Mouse (Mus musculus) right cerebral cortex, adult 2 months (tissue): ENCODE measurements at regions not wholly inside any gene's neighbourhood (a gene's known extent, or its start where the extent isn't known, plus 50 kb on each side); places are given as distances from the start of the nearest gene placed in this dataset.
"Not testable (repeated sequence)": the region's sequence is repeated elsewhere in the genome, so short reads cannot be mapped to it uniquely, and the experiment has no call there.

ENCODE experiments used
- DNase-seq, 2 experiments: peaks; one replicate each; pipeline ENCODE4 v3.0.0; 2021 to 2022; ENCODE audit warnings: low spot score in 2 of 2

DNA sequence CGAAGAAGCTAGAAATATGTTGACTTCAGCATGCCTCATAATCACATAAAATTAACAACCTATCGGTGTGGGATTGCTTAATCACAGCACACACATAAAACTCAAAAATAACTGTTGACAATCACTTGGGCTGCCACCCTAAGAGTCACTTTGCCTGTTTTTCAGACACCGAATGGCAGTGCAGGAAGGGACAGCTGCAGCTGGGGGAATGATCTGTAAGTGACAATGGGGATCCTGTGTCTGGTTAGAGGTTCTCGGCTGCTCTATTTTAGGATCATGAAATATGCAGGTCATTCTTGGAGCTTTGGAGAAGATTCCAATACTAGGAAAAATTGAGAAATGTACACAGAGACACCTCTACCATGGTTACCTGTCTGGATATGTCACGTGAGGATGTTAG lies 54.4 kb upstream of the Tcf12 start:
- DNase-seq = no peak

- DNase-seq = no peak
Observed at GRCm38 (mm10) chr9:72166611-72167010, 54.9 kb upstream of the Tcf12 start.

- no peak for DNase-seq
Observed at GRCm38 (mm10) chr9:72169231-72169630, 57.6 kb upstream of the Tcf12 start.

DNA sequence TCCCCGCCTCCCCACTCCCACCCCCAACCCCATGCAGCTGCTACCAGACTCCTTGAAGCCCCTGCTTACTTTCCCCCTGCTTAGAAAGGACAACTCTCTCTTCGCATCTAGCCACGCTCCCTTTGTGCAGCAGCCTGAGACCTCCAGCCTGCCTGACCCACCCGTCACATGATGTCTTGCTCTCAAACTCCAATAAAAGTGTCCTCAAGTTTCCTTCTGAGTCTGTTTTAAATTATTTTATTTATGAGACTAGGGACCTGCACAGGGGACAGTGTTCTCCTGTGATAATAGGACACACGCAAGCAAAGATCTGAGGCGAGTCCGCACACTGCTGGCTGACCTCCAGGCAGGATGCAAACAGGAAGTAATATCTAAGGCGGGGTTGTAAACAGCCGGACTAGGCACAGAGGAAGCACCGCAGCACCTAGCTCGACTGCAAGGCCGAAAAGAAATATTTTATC lies 58.1 kb upstream of the Tcf12 start:
- DNase-seq = no peak

GRCm38 (mm10) chr9:72170235-72170634 lies 58.6 kb upstream of the Tcf12 start:
- no peak for DNase-seq

DNA sequence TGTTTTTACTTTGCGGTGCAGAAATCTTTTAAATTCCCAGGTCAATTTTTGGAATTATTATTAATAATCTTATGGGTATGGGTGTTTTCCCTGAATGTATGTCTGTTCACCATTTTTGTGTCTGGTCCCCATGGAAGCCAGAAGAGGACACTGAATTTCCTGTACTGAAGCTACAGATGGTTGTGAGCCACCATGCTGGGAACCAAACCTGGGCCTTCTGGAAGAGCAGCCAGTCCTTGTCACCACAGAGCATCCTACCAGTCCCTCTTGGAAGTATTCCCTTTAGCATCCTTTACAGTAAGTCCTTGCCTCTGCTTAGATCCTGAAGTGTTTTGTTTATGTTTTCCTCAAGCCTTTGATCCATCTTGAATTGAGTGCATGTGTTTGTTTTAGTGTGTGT lies 60.7 kb upstream of the Tcf12 start:
- DNase-seq = no peak

GRCm38 (mm10) chr9:72180972-72181371 lies 69.3 kb upstream of the Tcf12 start:
- DNase-seq = no peak

- no peak for DNase-seq
Observed at GRCm38 (mm10) chr9:72183336-72183735, 71.7 kb upstream of the Tcf12 start.

- no peak for DNase-seq
Observed at GRCm38 (mm10) chr9:72183925-72184324, 72.3 kb upstream of the Tcf12 start.

DNA sequence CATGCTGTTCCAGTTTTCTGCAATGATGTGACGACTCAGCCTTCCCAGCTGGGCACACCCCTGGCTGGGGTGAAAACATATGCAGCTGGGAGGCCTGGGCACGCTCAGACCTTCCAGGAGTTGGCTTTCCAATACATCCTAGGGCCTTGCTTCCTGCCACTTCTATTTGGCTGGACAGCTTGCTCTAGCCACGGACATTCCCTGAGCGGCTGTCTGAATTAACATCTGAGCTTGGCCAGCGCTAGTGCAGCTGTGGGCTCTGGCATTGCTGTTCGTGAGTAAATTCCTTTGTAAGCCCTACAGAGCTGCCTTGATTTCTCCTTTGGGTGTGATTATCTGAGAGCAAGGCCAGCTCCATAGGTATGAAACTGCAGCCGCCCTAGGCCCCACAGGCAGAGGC lies 78.2 kb upstream of the Tcf12 start:
- DNase-seq = no peak

DNA sequence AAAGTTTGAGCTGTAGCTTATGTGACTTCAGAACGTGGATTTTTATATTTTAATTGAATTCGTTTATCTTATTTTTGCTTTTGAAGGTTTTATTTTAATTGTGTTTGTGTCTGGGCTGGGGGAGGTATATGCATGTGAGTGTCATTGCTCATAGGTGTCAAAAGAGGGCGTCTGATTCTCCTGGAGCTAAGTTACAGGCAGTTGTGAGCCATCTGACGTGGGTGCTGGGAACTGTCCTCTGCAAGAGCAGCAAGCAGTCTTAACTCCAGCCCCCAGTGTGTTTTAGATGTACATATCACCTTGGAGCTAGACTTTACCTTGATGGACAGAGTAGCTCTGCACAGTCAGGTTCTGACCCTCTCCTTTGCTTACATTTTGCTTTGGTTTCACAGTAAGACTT lies 79.0 kb upstream of the Tcf12 start:
- no peak for DNase-seq

DNA sequence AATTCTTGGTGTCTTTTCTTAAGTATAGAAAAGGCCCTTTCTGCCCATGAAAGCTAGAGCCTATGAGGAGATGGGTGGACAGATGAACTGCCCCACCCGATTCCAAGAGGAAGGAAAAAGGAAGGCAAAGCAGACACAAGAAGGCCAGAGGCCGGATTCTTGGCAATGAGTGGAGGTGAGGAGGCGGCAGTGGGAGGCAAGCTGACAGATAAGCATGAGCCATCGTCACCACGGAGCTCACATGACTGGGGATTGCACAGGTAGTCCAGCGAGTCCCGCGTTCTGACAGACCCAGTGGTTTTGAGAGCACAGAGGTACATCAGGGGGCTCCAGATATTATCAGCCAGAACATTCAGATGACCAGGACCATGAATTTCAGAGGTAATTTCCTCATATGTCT lies 79.4 kb upstream of the Tcf12 start:
- DNase-seq = no peak

GRCm38 (mm10) chr9:72192051-72192952 lies 80.6 kb upstream of the Tcf12 start:
- peak in 1 of 2 experiments; percentile 46 for DNase-seq

- not testable (repeated sequence) for DNase-seq
Observed at GRCm38 (mm10) chr9:72192953-72193337, 81.3 kb upstream of the Tcf12 start.

DNA sequence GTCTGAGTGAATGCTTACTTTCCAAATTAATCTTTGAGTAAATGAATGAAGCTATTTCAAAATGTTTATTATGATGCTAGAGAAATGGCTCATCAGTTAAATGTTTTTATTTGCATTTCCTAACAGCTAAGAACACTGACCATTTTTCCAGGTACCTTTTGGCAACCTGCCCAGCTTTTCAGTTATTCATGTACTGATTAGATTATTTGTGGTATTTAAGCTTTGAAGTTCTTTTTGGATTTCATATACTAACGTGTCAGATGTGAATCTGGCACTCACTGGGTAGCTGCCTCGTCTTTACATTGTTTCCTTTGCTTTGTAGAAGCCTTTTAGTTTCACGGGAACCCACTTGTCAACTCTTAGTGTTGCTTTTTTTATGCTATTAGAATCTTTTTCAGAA lies 79.3 kb upstream of the Zfp280d start:
- DNase-seq = no peak

DNA sequence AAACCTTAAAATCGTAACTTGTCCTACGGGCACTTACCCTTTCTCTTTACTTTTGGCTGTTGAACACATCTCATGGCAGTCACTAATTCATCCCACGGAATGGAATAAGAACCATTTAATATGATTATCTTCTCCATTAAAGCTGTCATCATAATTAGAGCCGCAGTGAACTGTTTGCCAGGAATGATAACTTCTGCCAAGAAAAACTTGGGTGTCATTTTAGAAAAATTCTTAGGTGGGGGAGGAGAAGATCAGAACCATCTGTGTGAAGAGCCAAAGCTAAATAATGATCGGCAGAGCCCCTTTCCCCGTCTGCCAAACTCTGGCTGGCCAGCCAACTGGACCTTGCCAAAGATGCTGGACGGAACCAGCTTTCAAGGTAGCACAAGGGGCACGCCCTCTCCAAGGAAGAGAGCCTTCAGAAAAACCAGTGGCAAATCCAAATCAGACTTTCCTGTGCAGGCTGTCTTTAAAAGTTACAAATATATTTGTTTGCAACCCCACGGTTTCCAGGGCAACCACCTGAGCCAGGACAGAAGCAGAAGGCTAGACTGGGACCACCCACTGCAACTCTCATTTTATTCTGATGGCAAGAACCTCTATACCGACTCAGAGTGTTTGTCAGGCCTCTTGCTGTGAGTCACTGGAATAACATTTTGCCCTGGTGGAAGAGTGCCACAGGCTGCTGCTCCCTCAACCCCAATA lies 77.9 kb upstream of the Zfp280d start:
- DNase-seq = peak; percentile 28 to 55

DNA sequence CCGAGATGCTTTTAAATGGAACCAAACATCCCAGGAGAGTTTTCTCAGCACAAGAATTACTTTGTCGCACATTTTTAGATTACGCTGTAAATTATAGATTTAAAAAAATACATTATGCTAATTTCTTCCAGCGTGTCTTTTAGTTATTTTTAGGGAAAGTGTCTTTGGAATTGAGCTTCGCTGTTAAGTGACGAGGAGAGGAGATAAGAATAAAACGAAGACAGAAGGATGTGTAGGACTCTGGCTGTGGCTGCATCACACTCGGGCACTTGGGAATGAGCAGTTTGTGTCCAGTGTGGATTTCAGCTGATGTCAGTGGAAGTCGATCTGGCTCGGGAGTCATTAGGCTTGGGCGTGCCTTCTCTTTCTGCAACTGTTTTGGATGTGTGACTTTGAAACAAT lies 77.3 kb upstream of the Zfp280d start:
- DNase-seq = peak; percentile 44 to 50

GRCm38 (mm10) chr9:72198976-72199375 lies 75.7 kb upstream of the Zfp280d start:
- no peak for DNase-seq

GRCm38 (mm10) chr9:72204357-72204905 lies 70.2 kb upstream of the Zfp280d start:
- DNase-seq = no peak

GRCm38 (mm10) chr9:72205815-72206214 lies 68.8 kb upstream of the Zfp280d start:
- no peak for DNase-seq

DNA sequence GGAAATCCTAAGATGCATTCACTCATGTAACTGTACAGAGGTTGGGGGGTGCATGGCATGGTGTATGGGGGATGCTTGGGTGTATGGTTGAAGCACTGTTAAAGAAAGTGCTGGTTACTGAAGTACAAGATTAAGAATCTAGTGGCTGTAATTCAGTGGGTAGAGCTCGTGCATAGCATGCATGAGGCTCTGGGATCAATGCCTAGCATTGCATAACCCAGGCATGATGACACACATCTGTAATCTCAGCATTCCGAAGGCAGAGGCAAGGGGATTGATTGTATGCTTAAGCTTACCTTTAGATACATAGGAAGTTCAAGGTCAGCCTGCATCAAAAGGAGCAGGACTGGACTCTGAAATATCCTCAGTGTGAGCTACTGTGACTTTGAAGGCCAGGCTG lies 67.7 kb upstream of the Zfp280d start:
- DNase-seq = no peak

GRCm38 (mm10) chr9:72208296-72208695 lies 66.4 kb upstream of the Zfp280d start:
- no peak for DNase-seq
